Mouse (Mus musculus): ENCODE results near the gene Dhx16.

DNA sequence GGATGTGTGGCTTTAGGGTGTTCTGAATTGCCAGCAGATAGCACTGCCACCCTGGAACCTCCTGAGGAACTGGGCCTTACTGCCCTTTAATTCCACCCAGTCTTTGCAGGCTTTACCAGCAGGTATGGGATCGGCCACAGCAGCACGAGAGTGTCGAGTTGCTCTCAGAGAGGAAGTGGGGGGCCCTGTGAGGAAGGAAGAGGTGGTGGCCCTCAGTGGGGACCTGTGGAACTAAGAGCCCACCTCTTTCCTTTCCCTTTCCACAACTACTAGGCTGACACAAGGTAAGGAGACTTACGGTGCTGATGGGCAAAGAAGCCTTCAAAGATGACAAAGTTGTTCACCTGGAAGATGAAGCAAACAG, 24.4 kb downstream of the Dhx16 start:
- no peak for TF ChIP-seq CTCF (IDR thresholded peaks at IDR 0.05; ENCODE audit: low read depth, low read length)
- TF ChIP-seq POLR2A (IDR thresholded peaks at IDR 0.05; ENCODE audit: extremely low read depth, insufficient read depth, low read length): no peak

Measured in liver, adult 2 months (tissue).